Mouse (Mus musculus) mature B cell (primary cell): ENCODE results near the gene Gm17660.
"Not testable (repeated sequence)": the region's sequence is repeated elsewhere in the genome, so short reads cannot be mapped to it uniquely, and the experiment has no call there.

ENCODE experiments used
- in situ Hi-C: fragments of 300-500 bp; cut with MboI; formaldehyde crosslinking; loops from 2 replicates; pipeline ENCODE4 v1.14.3; 2019

The Gm17660 gene

DNA sequence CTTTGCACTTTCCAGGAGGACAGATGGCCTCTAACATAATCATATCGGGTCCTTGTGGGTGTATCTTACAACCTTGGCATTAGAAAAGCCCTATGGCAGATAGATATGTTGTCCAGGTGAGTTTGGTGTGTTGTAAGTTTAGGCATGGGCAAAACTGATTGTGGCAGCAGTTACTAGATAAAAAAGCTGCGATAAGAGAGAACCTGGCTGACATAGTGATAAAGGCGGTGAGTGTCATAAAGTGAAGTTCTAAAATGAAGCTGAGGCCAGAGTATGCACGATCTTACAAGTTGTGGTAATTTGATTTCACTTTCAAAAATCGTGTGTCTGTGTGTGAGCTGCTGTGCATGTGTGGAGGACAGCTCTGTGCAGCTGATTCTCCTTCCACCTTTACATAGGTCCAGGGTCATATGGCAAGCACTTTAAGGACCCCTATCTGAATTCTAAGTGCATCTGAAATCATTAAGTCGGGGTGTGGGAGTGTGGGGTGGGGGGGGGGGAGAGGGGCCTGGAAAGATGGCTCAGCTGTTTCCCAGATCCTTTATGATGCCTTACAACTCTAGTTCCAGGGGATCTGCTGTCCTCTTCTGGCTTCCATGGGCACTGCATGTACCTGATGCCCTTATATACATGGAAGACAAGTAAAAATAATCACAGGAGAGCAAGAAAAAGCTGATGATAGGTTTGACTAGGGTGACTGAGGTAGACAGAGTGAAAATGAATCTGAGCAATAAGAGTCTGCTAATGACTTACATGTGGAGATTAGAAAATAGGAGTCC is 38.1 kb downstream of the Gm17660 start:
- in situ Hi-C loops = no loop called here

DNA sequence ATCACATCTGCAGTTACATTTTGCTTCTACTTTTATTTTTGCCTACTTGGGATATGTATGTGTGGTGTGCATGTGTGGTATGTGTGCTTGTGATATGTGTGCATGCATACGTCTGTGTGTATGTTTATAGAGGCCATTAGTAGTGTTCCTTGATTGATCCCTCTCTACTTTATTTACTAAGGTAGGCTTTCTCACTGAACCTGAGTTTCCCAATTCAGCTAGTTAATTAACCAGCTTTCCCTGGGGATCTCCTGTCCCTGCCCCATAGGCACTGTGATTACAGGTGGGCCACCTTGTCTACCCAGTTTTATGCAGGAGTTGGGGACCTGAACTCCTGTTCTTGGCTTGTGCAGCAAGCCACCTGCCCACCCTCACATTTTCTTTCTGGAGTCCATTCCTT is 40.7 kb downstream of the Gm17660 start:
- in situ Hi-C loops = no loop called here

DNA sequence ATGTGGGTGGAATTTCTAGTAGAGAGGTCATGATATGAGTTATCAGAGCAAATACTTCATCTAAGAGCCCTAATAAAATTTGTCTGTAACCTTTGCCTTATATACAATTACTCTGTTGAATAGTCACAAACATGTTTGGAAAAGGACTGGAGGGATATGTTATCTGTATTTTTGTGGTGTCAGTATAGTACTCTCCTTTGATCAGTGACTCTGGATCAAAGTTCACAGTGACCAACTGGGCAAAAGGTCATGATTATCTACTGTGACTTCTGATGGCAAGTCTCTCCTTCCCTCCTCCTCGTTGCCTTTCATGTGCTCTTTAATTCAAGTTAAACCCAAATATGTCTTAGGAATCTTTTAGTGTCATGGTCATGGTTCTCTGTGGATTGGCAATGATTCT is 41.6 kb downstream of the Gm17660 start:
- in situ Hi-C loops = no loop called here

DNA sequence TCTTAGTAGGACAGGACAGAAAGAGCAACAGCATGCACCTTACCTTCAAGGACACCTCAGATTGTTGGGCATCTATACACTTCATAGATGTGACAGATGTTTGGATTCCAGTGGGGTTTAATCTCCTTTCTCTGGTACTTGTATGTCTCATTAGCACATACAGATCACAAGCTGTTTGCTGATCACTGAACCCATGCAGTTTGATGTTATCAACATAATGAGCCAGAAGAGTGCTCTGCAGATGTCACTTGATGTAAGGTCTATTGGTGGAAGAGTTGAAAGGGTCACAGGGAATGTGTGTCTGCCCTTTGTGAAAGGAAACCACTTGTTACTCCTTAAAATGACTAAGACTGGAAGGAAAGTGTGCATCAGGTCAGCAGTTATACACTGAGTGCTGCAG is 42.3 kb downstream of the Gm17660 start:
- in situ Hi-C loops = no loop called here

DNA sequence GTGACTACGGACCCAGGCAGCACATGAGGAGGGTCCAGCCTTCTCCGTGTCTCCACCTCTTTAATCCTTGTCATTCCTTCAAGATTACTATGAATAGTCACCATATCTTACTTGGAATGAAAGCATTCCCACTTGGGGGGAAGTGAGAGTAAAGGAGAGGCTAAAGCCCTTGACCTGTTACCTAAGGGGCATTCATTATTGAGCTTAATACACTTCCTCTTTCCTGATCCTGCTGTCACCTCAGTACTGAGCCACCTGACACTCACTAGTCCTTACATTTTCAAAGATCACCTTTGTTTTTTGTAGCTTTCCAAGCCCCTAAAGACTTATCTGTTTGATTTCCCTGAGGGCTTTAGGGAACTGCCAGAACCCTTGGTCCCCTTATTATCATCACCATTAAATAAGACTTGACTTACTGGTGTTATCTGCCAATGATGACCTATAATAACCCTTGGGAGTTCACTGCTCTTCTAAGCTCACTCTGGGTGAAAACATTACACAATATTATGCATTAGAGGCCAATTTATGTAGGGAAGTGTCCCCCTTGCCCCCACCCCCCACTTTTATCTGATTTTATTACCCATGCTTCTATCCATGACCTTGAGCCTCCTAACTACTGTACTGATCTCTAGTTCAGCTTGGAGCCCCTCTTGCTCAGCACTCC is 44.8 kb downstream of the Gm17660 start:
- in situ Hi-C loops = no loop called here

DNA sequence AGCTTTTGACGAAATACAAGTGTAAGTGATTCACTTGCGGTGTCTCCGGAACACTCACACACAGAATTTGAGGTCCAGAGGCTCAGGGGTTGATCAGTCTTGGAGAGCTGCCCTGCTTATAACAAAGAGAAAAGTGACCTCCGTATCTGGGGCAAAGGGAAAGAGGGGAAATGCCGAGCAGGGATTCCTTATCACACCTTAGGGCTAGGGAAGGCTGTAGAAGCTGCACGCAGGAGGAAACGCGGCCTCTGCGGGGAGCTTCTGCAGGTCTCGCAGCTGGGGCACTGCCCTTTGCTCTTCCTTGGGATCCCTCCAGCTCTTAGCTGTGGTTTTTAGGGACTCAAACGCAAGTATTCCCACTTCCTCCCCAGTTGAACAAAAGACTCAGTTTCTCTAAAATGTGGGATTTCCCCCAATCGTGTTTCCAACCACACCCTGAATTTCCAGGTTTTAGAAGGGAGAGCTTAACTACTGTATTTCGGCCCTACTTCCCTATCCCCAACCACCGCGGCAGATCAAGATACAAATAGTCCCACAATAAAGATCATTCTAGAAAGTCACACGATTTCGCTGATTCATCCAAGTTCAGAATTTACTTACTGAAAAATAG is 52.1 kb downstream of the Gm17660 start:
- in situ Hi-C loops = no loop called here

DNA sequence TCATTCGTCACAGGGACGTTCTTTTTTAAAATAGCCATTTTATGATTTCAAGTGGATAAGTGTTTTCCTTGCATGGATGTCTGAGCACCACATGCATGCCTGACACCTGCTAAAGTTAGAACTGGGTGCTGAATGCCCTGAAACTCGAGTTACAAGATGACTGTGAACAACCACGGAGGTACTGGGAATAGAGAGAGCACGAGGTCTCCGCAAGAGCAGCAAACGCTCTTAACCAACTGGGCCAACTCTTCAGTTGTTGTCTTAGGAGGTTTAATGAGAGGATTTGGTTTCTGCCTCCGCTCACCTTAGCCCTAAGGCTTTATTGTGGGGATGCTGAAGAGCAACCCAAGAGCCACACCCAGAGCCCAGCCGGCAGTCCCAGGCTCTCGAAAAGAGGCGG is 52.6 kb downstream of the Gm17660 start:
- in situ Hi-C loops = no loop called here

DNA sequence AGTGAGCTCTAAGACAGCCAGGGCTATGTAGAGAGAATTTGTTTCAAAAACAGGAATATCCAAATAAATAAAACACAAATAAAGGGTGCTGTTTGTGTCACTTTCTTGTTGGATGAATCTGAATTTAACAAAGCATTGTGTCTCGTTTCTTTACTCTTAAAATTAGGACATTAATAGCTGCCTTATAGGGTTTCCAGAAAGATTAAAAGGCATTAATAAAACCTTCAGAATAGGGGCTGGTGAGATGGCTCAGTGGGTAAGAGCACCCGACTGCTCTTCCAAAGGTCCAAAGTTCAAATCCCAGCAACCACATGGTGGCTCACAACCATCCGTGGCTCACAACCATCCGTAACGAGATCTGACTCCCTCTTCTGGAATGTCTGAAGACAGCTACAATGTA is 53.2 kb downstream of the Gm17660 start:
- in situ Hi-C loops = not testable (repeated sequence)

DNA sequence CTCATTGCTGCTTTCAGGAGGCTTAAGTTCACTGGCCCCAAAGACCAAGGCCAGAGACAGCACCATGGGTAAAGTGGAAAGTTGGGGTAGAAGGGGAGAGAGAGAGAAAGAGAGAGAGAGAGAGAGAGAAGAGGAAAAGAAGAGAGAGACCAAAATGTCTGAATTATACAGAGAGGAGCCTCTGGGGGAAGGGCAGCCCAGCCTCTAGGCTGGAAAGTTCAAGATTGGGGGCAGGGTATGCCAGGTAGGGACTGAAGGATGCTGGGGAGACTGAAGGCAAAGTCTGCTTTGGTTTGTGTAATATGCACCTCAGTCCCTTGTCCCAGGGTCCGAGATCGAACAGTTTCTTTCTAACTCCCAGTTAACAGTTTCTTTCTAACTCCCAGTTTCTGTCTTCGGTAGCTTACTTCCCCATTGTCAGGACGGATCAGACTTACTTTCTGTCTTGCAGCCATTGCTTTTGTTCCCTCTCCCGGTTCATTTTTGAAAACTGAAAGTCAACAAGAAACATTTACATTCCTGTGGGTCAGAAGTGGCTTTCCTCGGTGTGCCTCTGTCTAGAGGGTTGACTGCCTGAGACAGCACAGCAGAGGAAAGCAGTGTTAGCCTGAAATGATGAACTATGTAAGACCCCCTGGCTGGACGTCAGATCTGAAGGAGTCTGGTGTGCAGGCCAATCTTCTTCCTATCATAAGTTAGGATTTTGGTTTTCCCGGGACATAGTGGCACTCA is 54.0 kb downstream of the Gm17660 start:
- in situ Hi-C loops = no loop called here

DNA sequence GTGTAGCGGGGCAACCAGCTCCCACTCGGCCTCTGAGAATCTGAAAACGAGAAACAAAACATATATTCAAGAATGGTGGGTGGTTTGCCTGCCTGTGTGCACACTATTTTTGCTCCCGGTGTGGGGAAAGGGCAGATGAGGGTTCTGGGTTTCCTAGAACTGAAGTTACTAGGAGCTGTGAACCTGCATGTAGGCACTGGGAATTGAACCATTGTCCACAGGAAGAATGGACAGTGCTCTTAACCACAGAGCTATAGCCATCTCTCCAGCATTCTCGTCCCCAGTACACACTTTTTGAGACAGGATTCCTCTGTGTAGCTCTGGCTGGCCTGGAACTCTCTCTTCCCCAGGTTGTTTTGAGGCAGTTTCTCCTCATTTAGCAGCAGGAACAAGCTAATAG is 54.9 kb downstream of the Gm17660 start:
- in situ Hi-C loops = no loop called here

DNA sequence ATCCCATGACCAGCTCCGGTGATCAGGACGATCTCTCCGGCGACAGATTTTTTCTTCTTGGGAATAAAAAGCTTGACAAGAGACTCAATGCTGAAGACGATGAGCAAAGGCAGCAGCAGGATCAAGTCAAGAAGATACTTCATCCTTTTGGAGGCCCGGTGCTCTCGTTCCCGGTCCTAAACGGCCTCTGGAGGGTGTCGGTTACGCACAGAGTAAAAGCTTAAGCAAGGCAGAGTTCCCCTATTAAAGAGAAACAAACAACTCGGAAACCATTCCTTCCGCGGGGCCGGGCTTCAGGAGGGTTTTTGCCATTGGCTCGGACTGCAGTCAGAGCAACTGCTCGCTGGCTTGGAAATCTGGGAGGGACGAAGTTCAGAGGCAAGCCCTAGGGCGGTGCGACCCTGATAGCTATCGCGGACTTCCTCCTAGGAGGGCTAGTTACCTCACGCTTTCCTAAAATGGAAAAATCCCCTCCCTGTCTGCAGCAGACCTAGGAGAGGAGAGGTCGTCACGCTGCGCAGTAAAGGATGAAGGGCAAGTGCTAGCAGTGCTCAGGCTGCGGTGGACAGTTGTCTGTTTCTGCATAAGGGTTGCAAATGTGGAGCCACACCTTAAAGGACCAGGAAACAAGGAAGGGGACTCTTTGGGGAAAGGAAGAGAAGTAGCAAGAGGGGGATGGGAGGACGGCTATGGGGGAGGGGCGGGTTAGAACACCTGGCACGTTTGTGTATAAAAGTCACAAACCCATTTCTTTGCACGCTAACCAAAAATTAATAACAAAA is 55.6 kb downstream of the Gm17660 start, which contains the start of gene Hsd17b11:
TSS of gene Hsd17b11 (minus strand) at position 323 of the 782 bp plus-strand sequence.
- in situ Hi-C loops = no loop called here
